Mouse (Mus musculus) T-helper 1 cell (primary cell): Measurements from ENCODE around the gene Cnksr3.

Experiments used
- in situ Hi-C: fragments of 300-600 bp; cut with MboI, MseI; formaldehyde crosslinking; loops from one replicate; pipeline ENCODE4 v1.15.1; 2025; ENCODE audit warnings: high pct_unique_total_duplicates

Cnksr3 gene

GRCm38 (mm10) chr10:7197733-7198132 lies 14.3 kb downstream of the Cnksr3 start:
- in situ Hi-C loops: no loop called here

GRCm38 (mm10) chr10:7196668-7197400 lies 15.2 kb downstream of the Cnksr3 start:
- in situ Hi-C loops: no loop called here

- in situ Hi-C loops: no loop called here
Measured at GRCm38 (mm10) chr10:7195927-7196326, 16.1 kb downstream of the Cnksr3 start.

- in situ Hi-C loops: no loop called here
Measured at GRCm38 (mm10) chr10:7191721-7192413, 20.2 kb downstream of the Cnksr3 start.

- in situ Hi-C loops: no loop called here
Measured at GRCm38 (mm10) chr10:7189194-7189593, 22.8 kb downstream of the Cnksr3 start.

GRCm38 (mm10) chr10:7187881-7188280 lies 24.2 kb downstream of the Cnksr3 start:
- in situ Hi-C loops: no loop called here

GRCm38 (mm10) chr10:7186992-7187391 lies 25.0 kb downstream of the Cnksr3 start:
- in situ Hi-C loops: no loop called here

- in situ Hi-C loops: no loop called here
Measured at GRCm38 (mm10) chr10:7186018-7186417, 26.0 kb downstream of the Cnksr3 start.

GRCm38 (mm10) chr10:7183171-7183631 lies 28.8 kb downstream of the Cnksr3 start:
- in situ Hi-C loops: no loop called here

GRCm38 (mm10) chr10:7182555-7183170 lies 29.4 kb downstream of the Cnksr3 start:
- in situ Hi-C loops: no loop called here

GRCm38 (mm10) chr10:7180296-7180695 lies 31.7 kb downstream of the Cnksr3 start:
- in situ Hi-C loops: no loop called here

- in situ Hi-C loops: no loop called here
Measured at GRCm38 (mm10) chr10:7178571-7178970, 33.5 kb downstream of the Cnksr3 start.

- in situ Hi-C loops: no loop called here
Measured at GRCm38 (mm10) chr10:7176205-7176910, 35.7 kb downstream of the Cnksr3 start.

GRCm38 (mm10) chr10:7174480-7174879 lies 37.6 kb downstream of the Cnksr3 start:
- in situ Hi-C loops: no loop called here

- in situ Hi-C loops: no loop called here
Measured at GRCm38 (mm10) chr10:7173098-7173497, 38.9 kb downstream of the Cnksr3 start.

GRCm38 (mm10) chr10:7170434-7170833 lies 41.6 kb downstream of the Cnksr3 start:
- in situ Hi-C loops: no loop called here

- in situ Hi-C loops: no loop called here
Measured at GRCm38 (mm10) chr10:7163031-7163430, 49.0 kb downstream of the Cnksr3 start.

GRCm38 (mm10) chr10:7159061-7159511 lies 53.0 kb downstream of the Cnksr3 start:
- in situ Hi-C loops: no loop called here

- in situ Hi-C loops: no loop called here
Measured at GRCm38 (mm10) chr10:7158285-7159060, 53.6 kb downstream of the Cnksr3 start.

- in situ Hi-C loops: no loop called here
Measured at GRCm38 (mm10) chr10:7154877-7155276, 57.2 kb downstream of the Cnksr3 start.

- in situ Hi-C loops: no loop called here
Measured at GRCm38 (mm10) chr10:7152926-7153325, 59.1 kb downstream of the Cnksr3 start.
